Mouse (Mus musculus): ENCODE measurements at regions not wholly inside any gene's neighbourhood (a gene's known extent, or its start where the extent isn't known, plus 50 kb on each side); places are given as distances from the start of the nearest gene placed in this dataset.

- TF ChIP-seq POLR2A (IDR thresholded peaks at IDR 0.05; ENCODE audit: borderline replicate concordance, low read depth, low read length) (no peak), CTCF (IDR thresholded peaks at IDR 0.05; ENCODE audit: low read depth, low read length) (no peak)
- Histone ChIP-seq H3K27ac (ENCODE audit: insufficient read depth, low read depth, low read length) (no peak overlapping the region), H3K4me1 (ENCODE audit: control insufficient read depth, insufficient read depth, low read length) (no peaks in the 10 kb centered on the region), H3K4me3 (ENCODE audit: insufficient read depth, low read length) (no peak overlapping the region)
Observed at GRCm38 (mm10) chr3:62985033-62985432, 256.3 kb upstream of the Mme start.

- no peak for TF ChIP-seq CTCF (IDR thresholded peaks at IDR 0.05; ENCODE audit: low read depth, low read length)
- no peak for TF ChIP-seq POLR2A (IDR thresholded peaks at IDR 0.05; ENCODE audit: borderline replicate concordance, low read depth, low read length)
- no peak overlapping the region for H3K4me3 ChIP-seq (ENCODE audit: insufficient read depth, low read length)
- H3K27ac ChIP-seq (ENCODE audit: insufficient read depth, low read depth, low read length) = no peak overlapping the region
- H3K4me1 ChIP-seq (ENCODE audit: control insufficient read depth, insufficient read depth, low read length) = no peaks in the 10 kb centered on the region
Observed at GRCm38 (mm10) chr3:62976906-62977305, 264.4 kb upstream of the Mme start.

GRCm38 (mm10) chr3:62963244-62963643 is 278.1 kb upstream of the Mme start:
- no peak overlapping the region for H3K4me3 ChIP-seq (ENCODE audit: insufficient read depth, low read length)
- no peak overlapping the region for H3K27ac ChIP-seq (ENCODE audit: insufficient read depth, low read depth, low read length)
- TF ChIP-seq POLR2A (IDR thresholded peaks at IDR 0.05; ENCODE audit: borderline replicate concordance, low read depth, low read length) = no peak
- no peak for TF ChIP-seq CTCF (IDR thresholded peaks at IDR 0.05; ENCODE audit: low read depth, low read length)
- H3K4me1 ChIP-seq (ENCODE audit: control insufficient read depth, insufficient read depth, low read length) = peaks cover 2% of the 10 kb centered on the region; the same call in 1 of the 2 replicates

GRCm38 (mm10) chr3:62962608-62963007 is 278.7 kb upstream of the Mme start:
- peaks cover 2% of the 10 kb centered on the region; the same call in 1 of the 2 replicates for H3K4me1 ChIP-seq (ENCODE audit: control insufficient read depth, insufficient read depth, low read length)
- TF ChIP-seq POLR2A (IDR thresholded peaks at IDR 0.05; ENCODE audit: borderline replicate concordance, low read depth, low read length) (no peak), CTCF (IDR thresholded peaks at IDR 0.05; ENCODE audit: low read depth, low read length) (no peak)
- H3K27ac ChIP-seq (ENCODE audit: insufficient read depth, low read depth, low read length) = peak overlapping the region; percentile 43; the same call in 1 of the 2 replicates
- H3K4me3 ChIP-seq (ENCODE audit: insufficient read depth, low read length) = no peak overlapping the region

- no peaks in the 10 kb centered on the region for H3K4me1 ChIP-seq (ENCODE audit: control insufficient read depth, insufficient read depth, low read length)
- no peak overlapping the region for H3K27ac ChIP-seq (ENCODE audit: insufficient read depth, low read depth, low read length)
- TF ChIP-seq CTCF (IDR thresholded peaks at IDR 0.05; ENCODE audit: low read depth, low read length) (no peak), POLR2A (IDR thresholded peaks at IDR 0.05; ENCODE audit: borderline replicate concordance, low read depth, low read length) (no peak)
- H3K4me3 ChIP-seq (ENCODE audit: insufficient read depth, low read length) = no peak overlapping the region
Observed at GRCm38 (mm10) chr3:62945356-62945755, 296.0 kb upstream of the Mme start.

- Histone ChIP-seq H3K4me3 (ENCODE audit: insufficient read depth, low read length) (no peak overlapping the region), H3K4me1 (ENCODE audit: control insufficient read depth, insufficient read depth, low read length) (no peaks in the 10 kb centered on the region), H3K27ac (ENCODE audit: insufficient read depth, low read depth, low read length) (no peak overlapping the region)
- TF ChIP-seq CTCF (IDR thresholded peaks at IDR 0.05; ENCODE audit: low read depth, low read length) (no peak), POLR2A (IDR thresholded peaks at IDR 0.05; ENCODE audit: borderline replicate concordance, low read depth, low read length) (no peak)
Observed at GRCm38 (mm10) chr3:62938601-62939000, 302.7 kb upstream of the Mme start.

GRCm38 (mm10) chr3:62924441-62924840 is 316.9 kb upstream of the Mme start:
- Histone ChIP-seq H3K27ac (ENCODE audit: insufficient read depth, low read depth, low read length) (no peak overlapping the region), H3K4me1 (ENCODE audit: control insufficient read depth, insufficient read depth, low read length) (no peaks in the 10 kb centered on the region)
- no peak for TF ChIP-seq CTCF (IDR thresholded peaks at IDR 0.05; ENCODE audit: low read depth, low read length)
- TF ChIP-seq POLR2A (IDR thresholded peaks at IDR 0.05; ENCODE audit: borderline replicate concordance, low read depth, low read length) = no peak

GRCm38 (mm10) chr3:62916899-62917298 is 312.0 kb upstream of the Gpr149 start:
- no peak overlapping the region for H3K27ac ChIP-seq (ENCODE audit: insufficient read depth, low read depth, low read length)
- TF ChIP-seq POLR2A (IDR thresholded peaks at IDR 0.05; ENCODE audit: borderline replicate concordance, low read depth, low read length) (no peak), CTCF (IDR thresholded peaks at IDR 0.05; ENCODE audit: low read depth, low read length) (no peak)
- no peak overlapping the region for H3K4me3 ChIP-seq (ENCODE audit: insufficient read depth, low read length)
- H3K4me1 ChIP-seq (ENCODE audit: control insufficient read depth, insufficient read depth, low read length) = no peaks in the 10 kb centered on the region

More at GRCm38 (mm10) chr3:62924441-62924840, 316.9 kb upstream of the Mme start:
- H3K4me3 ChIP-seq (ENCODE audit: insufficient read depth, low read length) = no peak overlapping the region

- TF ChIP-seq CTCF (IDR thresholded peaks at IDR 0.05; ENCODE audit: low read depth, low read length) = no peak
- TF ChIP-seq POLR2A (IDR thresholded peaks at IDR 0.05; ENCODE audit: borderline replicate concordance, low read depth, low read length) = no peak
- no peak overlapping the region for H3K4me3 ChIP-seq (ENCODE audit: insufficient read depth, low read length)
- H3K4me1 ChIP-seq (ENCODE audit: control insufficient read depth, insufficient read depth, low read length) = no peaks in the 10 kb centered on the region
- H3K27ac ChIP-seq (ENCODE audit: insufficient read depth, low read depth, low read length) = no peak overlapping the region
Observed at GRCm38 (mm10) chr3:62885104-62885503, 280.2 kb upstream of the Gpr149 start.

GRCm38 (mm10) chr3:62882310-62883073 is 277.6 kb upstream of the Gpr149 start:
- no peaks in the 10 kb centered on the region for H3K4me1 ChIP-seq (ENCODE audit: control insufficient read depth, insufficient read depth, low read length)
- no peak overlapping the region for H3K27ac ChIP-seq (ENCODE audit: insufficient read depth, low read depth, low read length)
- no peak overlapping the region for H3K4me3 ChIP-seq (ENCODE audit: insufficient read depth, low read length)
- TF ChIP-seq POLR2A (IDR thresholded peaks at IDR 0.05; ENCODE audit: borderline replicate concordance, low read depth, low read length) (no peak), CTCF (IDR thresholded peaks at IDR 0.05; ENCODE audit: low read depth, low read length) (no peak)
